Mouse (Mus musculus) brain, adult 2 months (tissue): ENCODE results near the gene Tert.
A peak's percentile ranks its signal among the peaks of the same experiment; 100 is the strongest.

ENCODE experiments used
- DNase-seq: peaks from one replicate; pipeline ENCODE4 v3.0.0; 2011; ENCODE audit warnings: low read depth, low spot score

Gene Tert

GRCm38 (mm10) chr13:73675161-73675560, 48.5 kb downstream of the Tert start:
- no peak for DNase-seq

DNA sequence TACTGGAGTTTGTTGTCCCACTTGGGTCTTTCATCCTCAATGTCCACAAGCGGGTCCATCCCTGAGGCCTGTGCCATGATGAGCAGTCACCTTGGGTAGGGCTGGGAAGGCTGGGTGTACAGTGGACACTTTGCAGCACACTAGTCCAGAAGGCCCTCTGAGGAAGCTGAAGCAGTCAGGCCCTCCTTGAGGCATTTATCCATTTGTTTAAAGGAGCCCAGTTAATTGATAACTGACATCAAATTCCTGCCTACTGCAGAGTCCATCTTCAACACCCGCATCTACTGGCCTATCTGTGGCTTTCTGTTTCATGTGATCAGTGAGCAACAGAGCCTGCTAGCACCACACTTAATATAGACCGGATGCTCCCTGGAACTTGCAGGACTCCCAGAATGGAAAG, 51.1 kb downstream of the Tert start, which contains the start of gene Slc6a18:
Gene Slc6a18, minus strand, starts transcription at position 171 of the 400 bp plus-strand sequence.
- DNase-seq, result no peak

GRCm38 (mm10) chr13:73679311-73679710, 52.6 kb downstream of the Tert start:
- DNase-seq, result no peak

DNA sequence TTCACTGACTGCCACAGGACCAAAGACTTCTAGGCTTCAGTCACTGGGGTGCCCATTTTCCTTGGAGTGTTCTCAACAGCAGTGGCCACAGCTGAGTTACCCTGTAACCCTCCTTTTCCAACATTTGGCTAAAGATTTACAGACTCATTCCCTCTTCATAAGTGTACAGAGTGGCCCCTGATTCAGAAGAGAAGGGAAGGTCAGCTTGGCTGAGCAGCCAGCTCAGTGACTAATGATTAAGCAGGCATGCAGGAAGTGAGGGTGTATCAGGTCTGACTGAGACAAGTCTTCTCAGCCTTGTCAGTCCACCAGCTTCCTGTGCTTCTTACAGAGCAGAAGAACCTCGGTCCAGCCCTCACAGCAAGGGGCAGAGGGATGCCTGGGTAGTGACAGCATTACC, 53.7 kb downstream of the Tert start:
- no peak for DNase-seq

DNA sequence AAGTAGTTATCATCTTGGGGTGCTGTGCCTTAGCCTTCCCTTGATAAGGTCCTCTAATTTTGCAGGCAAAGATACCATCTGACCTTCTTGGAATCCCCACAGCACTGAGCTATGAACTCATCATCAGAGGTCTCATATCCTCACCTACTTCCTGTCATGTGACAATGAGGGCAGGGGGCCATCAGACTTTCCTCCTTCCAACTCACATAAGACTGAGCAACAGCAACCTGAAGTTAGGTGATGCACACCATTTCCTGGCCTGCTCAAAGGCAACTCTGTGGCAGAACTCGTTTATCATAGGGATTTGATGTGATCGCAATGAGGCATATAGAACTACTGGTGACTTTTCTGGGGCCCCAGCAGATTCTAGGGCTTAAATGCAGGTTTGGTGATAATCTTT, 55.5 kb downstream of the Tert start:
- no peak for DNase-seq

- DNase-seq, result peak; percentile 72
These were observed 57.0 kb downstream of the Tert start for GRCm38 (mm10) chr13:73683682-73684081.

DNA sequence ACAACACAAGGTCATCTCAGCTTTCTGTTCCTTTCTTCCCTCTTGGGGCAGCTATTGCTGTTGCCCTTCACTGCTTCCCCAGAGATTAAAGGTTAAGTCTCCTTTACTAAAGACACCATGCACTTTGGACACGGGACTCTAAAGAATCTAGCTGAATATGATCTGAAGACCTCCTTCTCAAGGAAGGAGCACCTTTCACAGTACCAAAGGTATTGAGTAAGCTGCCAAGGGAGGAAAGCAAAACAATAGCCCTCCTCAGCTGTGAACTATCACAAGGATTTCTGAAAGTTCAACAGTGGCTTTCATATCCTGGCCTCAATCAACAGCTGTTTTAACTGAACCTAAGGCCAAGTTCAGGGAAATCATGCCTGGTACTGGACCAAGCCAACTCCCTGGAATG, 57.7 kb downstream of the Tert start:
- DNase-seq, result no peak

GRCm38 (mm10) chr13:73685502-73685901, 58.8 kb downstream of the Tert start:
- no peak for DNase-seq

DNA sequence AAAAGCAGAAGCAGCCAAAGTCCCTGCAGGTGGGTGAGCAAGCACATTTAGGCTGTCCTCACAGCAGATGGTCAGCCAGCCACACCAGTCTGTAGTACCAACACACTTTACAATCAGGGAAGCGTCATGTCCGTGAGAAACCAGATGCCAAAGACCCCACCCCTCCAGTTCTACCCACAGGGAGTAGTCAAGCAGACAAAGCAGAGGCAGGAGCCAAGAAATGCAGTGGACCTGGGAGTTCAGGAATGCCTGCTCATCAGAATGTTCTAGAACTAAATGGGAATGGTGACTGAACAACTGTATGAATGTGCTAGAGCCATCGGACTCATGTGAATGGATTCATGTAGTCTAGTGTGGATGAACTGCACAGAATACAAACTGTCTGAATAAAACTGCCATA, 60.9 kb downstream of the Tert start:
- DNase-seq, result no peak

GRCm38 (mm10) chr13:73688934-73689333, 62.2 kb downstream of the Tert start:
- no peak for DNase-seq

DNA sequence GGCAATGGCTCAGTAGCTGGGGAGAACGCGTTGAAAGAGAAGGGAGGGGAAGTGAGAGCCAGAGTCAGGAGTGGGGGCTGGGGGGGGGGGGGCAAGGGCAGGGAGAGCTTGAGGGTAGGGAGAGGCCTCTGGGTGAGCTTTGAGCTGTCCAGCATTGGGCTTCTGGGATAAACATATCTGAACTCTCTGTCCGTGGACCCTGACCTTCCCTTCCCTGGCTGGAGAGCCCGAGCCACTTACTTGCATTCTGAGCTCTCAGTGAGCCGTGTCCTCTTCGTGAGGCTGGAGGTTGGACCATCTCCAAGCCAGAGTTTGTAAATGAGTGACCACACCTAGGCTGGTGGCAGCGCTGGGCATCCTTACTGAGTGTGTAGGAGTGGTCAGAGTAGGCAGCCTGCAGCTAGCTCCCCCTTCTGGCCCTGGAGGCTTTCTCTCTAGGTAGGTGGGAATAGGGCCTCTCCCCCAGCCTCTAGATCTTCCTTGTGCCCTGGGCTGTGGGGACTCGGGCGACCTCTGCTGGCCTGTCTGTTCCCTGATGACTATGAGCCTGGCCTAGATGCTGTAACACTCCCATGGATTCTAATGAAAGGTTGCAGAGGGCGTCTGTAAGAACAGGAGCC, 65.6 kb downstream of the Tert start:
- peak; percentile 49 for DNase-seq

- no peak for DNase-seq
These were observed 66.6 kb downstream of the Tert start for GRCm38 (mm10) chr13:73693333-73693732.

- no peak for DNase-seq
These were observed 68.3 kb downstream of the Tert start for GRCm38 (mm10) chr13:73694972-73695371.

- DNase-seq, result no peak
These were observed 69.8 kb downstream of the Tert start for GRCm38 (mm10) chr13:73696529-73696928.
